Mouse (Mus musculus) myocyte (in vitro differentiated cells): ENCODE results near the gene Sh3gl3. TPM values are rescaled to one million over a fixed set of nuclear protein-coding genes. Genes with fewer than 3 reads are reported as not detected.

ENCODE experiments used
- H3K27me3 ChIP-seq: one replicate; pipeline ENCODE4 v1.6.1; 2011; ENCODE audit not compliant: control insufficient read depth, insufficient read depth, insufficient read length
- H3K36me3 ChIP-seq: one replicate; pipeline ENCODE4 v1.6.1; 2011; ENCODE audit not compliant: control insufficient read depth, insufficient read depth
- H3K4me2 ChIP-seq: one replicate; pipeline ENCODE4 v1.6.1; 2011; ENCODE audit warnings: low read depth, control low read depth
- H3K4me3 ChIP-seq: one replicate; pipeline ENCODE4 v1.5.1; 2011; ENCODE audit warnings: mild to moderate bottlenecking, control low read depth, moderate library complexity
- H3K79me2 ChIP-seq: one replicate; pipeline ENCODE4 v1.6.1; 2011; ENCODE audit not compliant: control insufficient read depth, insufficient read depth
- H3ac ChIP-seq: one replicate; pipeline ENCODE4 v1.6.1; 2011; ENCODE audit not compliant: control insufficient read depth, insufficient read length
- CEBPB ChIP-seq: IDR thresholded peaks from 2 replicates; pipeline ENCODE4 v1.6.1; 2011; ENCODE audit warnings: mild to moderate bottlenecking, moderate library complexity; ENCODE audit not compliant: poor library complexity, insufficient read depth, severe bottlenecking
- E2F4 ChIP-seq: IDR thresholded peaks from one replicate; pipeline ENCODE4 v1.6.1; 2011; ENCODE audit warnings: mild to moderate bottlenecking, control low read depth, moderate library complexity; ENCODE audit not compliant: insufficient read depth
- MAX ChIP-seq: IDR thresholded peaks from one replicate; pipeline ENCODE4 v1.6.1; 2011; ENCODE audit warnings: low read depth, mild to moderate bottlenecking, control low read depth
- MYOD1 ChIP-seq, 3 experiments: IDR thresholded peaks; one replicate each; pipeline ENCODE4 v1.6.1; 2011; ENCODE audit warnings: control low read depth in 2 of 3, low read depth in 2 of 3, mild to moderate bottlenecking in 2 of 3, moderate library complexity in 1 of 3; ENCODE audit not compliant: insufficient read length in 2 of 3, control insufficient read depth in 1 of 3
- MYOG ChIP-seq, 3 experiments: IDR thresholded peaks; one replicate each; pipeline ENCODE4 v1.6.1; 2011; ENCODE audit warnings: control low read depth in 2 of 3, low read depth in 2 of 3, mild to moderate bottlenecking in 2 of 3; ENCODE audit not compliant: insufficient read length in 2 of 3, control insufficient read depth in 1 of 3, insufficient read depth in 1 of 3
- POLR2A ChIP-seq: IDR thresholded peaks from one replicate; pipeline ENCODE4 v1.6.1; 2011; ENCODE audit warnings: low read depth, mild to moderate bottlenecking, control low read depth, moderate library complexity; ENCODE audit not compliant: insufficient read length
- POLR2AphosphoS2 ChIP-seq: IDR thresholded peaks from one replicate; pipeline ENCODE4 v1.6.1; 2011; ENCODE audit warnings: low read depth, control low read depth; ENCODE audit not compliant: insufficient read length
- REST ChIP-seq: IDR thresholded peaks from one replicate; pipeline ENCODE4 v1.6.1; 2011; ENCODE audit warnings: mild to moderate bottlenecking, control low read depth, moderate library complexity; ENCODE audit not compliant: insufficient read depth, insufficient read length
- SRF ChIP-seq: IDR thresholded peaks from one replicate; pipeline ENCODE4 v1.6.1; 2011; ENCODE audit warnings: low read depth; ENCODE audit not compliant: control insufficient read depth, insufficient read length
- TCF12 ChIP-seq: IDR thresholded peaks from one replicate; pipeline ENCODE4 v1.6.1; 2011; ENCODE audit warnings: mild to moderate bottlenecking, control low read depth; ENCODE audit not compliant: poor library complexity, insufficient read depth, severe bottlenecking
- TCF3 ChIP-seq: IDR thresholded peaks from one replicate; pipeline ENCODE4 v1.6.1; 2011; ENCODE audit warnings: low read depth, control low read depth; ENCODE audit not compliant: insufficient read length
- USF1 ChIP-seq: IDR thresholded peaks from one replicate; pipeline ENCODE4 v1.6.1; 2011; ENCODE audit warnings: low read depth, mild to moderate bottlenecking, control low read depth, moderate library complexity
- polyA plus RNA-seq: library from polyadenylated mRNA; unstranded; fragments of >200 nt; fragmentation: generic; extraction: Trizol; gene quantifications from one replicate; pipeline ENCODE4 v1.2.1, GENCODE M21; 2012; ENCODE audit warnings: missing spikeins

The Sh3gl3 gene
- polyA plus RNA-seq, 1 experiment, result 1.1 TPM

DNA sequence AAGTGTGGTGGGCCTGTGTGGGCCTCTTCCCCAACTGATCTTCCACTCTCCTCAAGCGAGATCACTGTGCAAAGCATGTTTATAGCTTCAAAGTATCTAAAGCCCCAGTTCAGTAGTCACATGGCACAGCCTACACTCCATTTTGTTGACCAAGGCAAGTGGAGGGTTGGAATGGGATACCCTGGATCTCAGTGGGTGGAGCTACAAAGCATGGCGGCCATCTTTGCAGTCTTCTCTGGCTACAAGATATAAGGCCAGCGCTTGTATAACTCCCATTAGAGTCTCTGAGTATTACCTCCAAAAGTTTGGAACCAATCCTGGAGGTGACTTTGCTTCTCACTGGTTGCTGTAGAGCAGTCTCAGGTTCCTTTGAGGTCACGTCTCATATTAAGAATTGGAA, 83.9 kb downstream of the Sh3gl3 start:
- TF ChIP-seq SRF (no peak), MYOG (IDR thresholded peaks at IDR 0.05; ENCODE audit: control insufficient read depth in 1 of 3, insufficient read depth in 1 of 3, insufficient read length in 2 of 3, low read depth in 2 of 3) (no peak), POLR2A (no peak), POLR2AphosphoS2 (no peak), TCF3 (no peak), E2F4 (no peak), USF1 (no peak), MAX (no peak), REST (no peak), CEBPB (no peak), TCF12 (no peak), MYOD1 (IDR thresholded peaks at IDR 0.05; ENCODE audit: control insufficient read depth in 1 of 3, insufficient read length in 2 of 3, low read depth in 2 of 3) (no peak)

DNA sequence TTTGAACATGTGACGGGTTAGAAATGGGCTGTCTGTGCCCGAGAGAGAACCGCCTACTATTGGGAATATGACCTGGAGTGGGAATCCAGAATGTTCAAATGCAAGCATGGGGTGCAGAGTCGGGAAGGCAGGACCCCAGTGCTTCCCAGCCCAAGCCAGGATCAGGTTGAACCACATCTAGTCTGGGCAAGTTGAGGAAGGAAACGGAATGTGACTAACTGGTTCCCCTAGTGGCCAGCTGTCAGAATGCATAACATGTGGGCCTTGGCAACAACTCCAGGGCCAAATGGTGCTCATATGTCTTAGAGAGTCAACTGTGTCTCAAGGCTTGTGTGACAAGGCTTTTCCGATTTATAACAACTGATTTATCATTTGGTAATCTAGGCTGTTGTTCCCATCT, 86.6 kb downstream of the Sh3gl3 start:
- no peaks in the 10 kb centered on the region for H3K79me2 ChIP-seq
- no peak overlapping the region for H3K4me3 ChIP-seq
- TF ChIP-seq POLR2AphosphoS2, result no peak
- TF ChIP-seq MAX, result no peak
- no peak for TF ChIP-seq TCF12
- TF ChIP-seq POLR2A, result no peak

More for the DNA sequence above, 83.9 kb downstream of the Sh3gl3 start:
- H3K27me3 ChIP-seq, result no peaks in the 10 kb centered on the region
- no peaks in the 10 kb centered on the region for H3K36me3 ChIP-seq
- no peak overlapping the region for H3K4me3 ChIP-seq
- H3ac ChIP-seq, result no peak overlapping the region
- no peaks in the 10 kb centered on the region for H3K79me2 ChIP-seq
- H3K4me2 ChIP-seq, result no peak overlapping the region

DNA sequence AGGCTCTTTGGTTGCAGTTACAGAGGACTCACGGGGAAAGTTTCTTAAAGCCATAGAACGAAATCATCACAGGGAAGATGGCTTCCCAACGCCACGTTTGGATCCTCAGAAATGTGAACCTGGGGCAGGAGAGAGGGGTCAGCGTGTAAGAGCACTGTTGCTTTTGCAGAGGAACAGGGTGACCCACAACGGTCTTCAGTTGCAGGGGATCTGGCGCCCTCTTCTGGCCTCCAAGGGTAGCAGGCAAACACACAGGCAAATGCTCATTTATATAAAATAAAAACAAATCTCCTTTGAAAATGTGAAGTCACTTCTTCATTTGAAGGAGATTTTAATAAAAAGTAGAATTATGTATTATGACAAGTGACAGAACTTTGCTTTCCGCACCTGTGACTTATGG, 89.5 kb downstream of the Sh3gl3 start:
- H3K79me2 ChIP-seq, result no peaks in the 10 kb centered on the region
- H3K36me3 ChIP-seq, result no peaks in the 10 kb centered on the region
- peaks cover 18% of the 10 kb centered on the region for H3K27me3 ChIP-seq
- H3ac ChIP-seq, result no peak overlapping the region
- no peak for TF ChIP-seq CEBPB
- TF ChIP-seq MYOD1 (IDR thresholded peaks at IDR 0.05; ENCODE audit: control insufficient read depth in 1 of 3, insufficient read length in 2 of 3, low read depth in 2 of 3), result no peak
- no peak for TF ChIP-seq POLR2A
- no peak for TF ChIP-seq POLR2AphosphoS2
- no peak for TF ChIP-seq USF1
- TF ChIP-seq SRF, result no peak
- TF ChIP-seq TCF3, result no peak
- TF ChIP-seq REST, result no peak
- TF ChIP-seq MAX, result no peak
- no peak for TF ChIP-seq MYOG (IDR thresholded peaks at IDR 0.05; ENCODE audit: control insufficient read depth in 1 of 3, insufficient read depth in 1 of 3, insufficient read length in 2 of 3, low read depth in 2 of 3)
- TF ChIP-seq TCF12, result no peak
- no peak for TF ChIP-seq E2F4
- H3K4me3 ChIP-seq, result no peak overlapping the region
- H3K4me2 ChIP-seq, result no peak overlapping the region

More for the DNA sequence above, 86.6 kb downstream of the Sh3gl3 start:
- Histone ChIP-seq H3K27me3 (peaks cover 14% of the 10 kb centered on the region), H3K4me2 (no peak overlapping the region), H3K36me3 (no peaks in the 10 kb centered on the region), H3ac (no peak overlapping the region)

DNA sequence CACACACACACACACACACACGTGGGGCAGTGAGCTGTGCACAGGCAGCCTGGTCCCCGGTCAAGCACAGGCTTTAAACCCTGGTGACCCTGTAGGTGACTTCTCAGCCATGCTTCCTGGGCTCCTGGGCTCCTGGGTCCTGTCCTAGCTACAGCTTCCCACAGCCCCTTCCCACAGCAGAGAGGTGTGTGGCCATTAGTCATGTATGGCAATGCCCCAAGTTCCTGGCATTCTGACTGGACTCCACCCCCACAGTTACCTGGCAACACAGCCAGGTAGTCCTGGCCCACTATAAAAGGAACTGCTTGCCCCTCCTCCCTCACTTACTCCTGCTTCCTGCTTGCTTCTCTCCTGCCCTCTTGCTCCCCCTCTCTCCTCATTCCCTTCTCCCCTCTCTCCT, 90.5 kb downstream of the Sh3gl3 start:
- H3K36me3 ChIP-seq, result no peaks in the 10 kb centered on the region
- no peak overlapping the region for H3ac ChIP-seq
- H3K27me3 ChIP-seq, result peaks cover 18% of the 10 kb centered on the region
- H3K4me3 ChIP-seq, result no peak overlapping the region
- TF ChIP-seq USF1, result no peak
- no peak for TF ChIP-seq MAX
- no peak for TF ChIP-seq TCF3
- no peak overlapping the region for H3K4me2 ChIP-seq
- H3K79me2 ChIP-seq, result no peaks in the 10 kb centered on the region

DNA sequence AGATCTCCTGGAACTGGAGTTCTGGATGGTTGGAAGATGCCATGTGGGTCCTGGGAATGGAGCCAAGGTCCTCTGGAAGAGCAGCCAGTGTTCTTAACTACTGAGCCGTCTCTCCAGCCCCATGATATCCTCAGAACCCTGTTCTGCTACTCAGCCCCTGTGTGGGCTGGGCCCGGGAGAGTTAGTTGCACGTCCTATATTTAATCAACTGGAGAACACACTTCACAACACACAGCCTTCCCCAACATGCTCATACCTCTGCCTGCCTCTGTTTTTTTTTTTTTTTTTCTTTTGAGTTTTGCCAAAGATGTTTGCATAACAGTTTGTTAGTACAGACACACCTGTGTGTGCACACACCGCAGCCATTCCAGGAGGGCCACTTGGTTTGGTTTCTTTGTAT, 91.7 kb downstream of the Sh3gl3 start:
- Histone ChIP-seq H3K27me3 (peaks cover 18% of the 10 kb centered on the region), H3K4me3 (no peak overlapping the region), H3K79me2 (no peaks in the 10 kb centered on the region), H3ac (no peak overlapping the region), H3K4me2 (no peak overlapping the region), H3K36me3 (no peaks in the 10 kb centered on the region)
- TF ChIP-seq POLR2AphosphoS2, result no peak
- no peak for TF ChIP-seq CEBPB
- no peak for TF ChIP-seq MAX
- no peak for TF ChIP-seq TCF3
- no peak for TF ChIP-seq TCF12
- TF ChIP-seq MYOD1 (IDR thresholded peaks at IDR 0.05; ENCODE audit: control insufficient read depth in 1 of 3, insufficient read length in 2 of 3, low read depth in 2 of 3), result no peak
- no peak for TF ChIP-seq E2F4
- TF ChIP-seq REST, result no peak
- no peak for TF ChIP-seq SRF
